9 mouse cellular contexts compared by ENCODE assay signal in genomic region chr9:51908838-51909237, GRCm38 (mm10). TPM values are rescaled to one million over a fixed set of nuclear protein-coding genes. Genes with fewer than 3 reads are reported as not detected.
DNase-seq lines count a peak whose midpoint lies in the region; ATAC-seq lines count a peak whose summit lies in the region.
"Had no signal": no experiment of that assay in that cellular context is flagged by ENCODE, and none has a peak within 500 bp of the region (broad histone marks: within the 10 kb centered on the region; RNA-seq: fewer than 3 reads in every experiment).

No protein-coding gene starts in this region.

- no peak overlapping the region for H3K4me3 ChIP-seq in intestine, embryonic 14.5 days (ENCODE audit: low read depth, low read length)
- no peak overlapping the region for H3K4me3 ChIP-seq in intestine, embryonic 16.5 days (ENCODE audit: low read length)
- H3K4me3 ChIP-seq in midbrain, embryonic 14.5 days (replicated peaks; ENCODE audit: low read depth, low read length), result no peak overlapping the region
- H3K4me3 ChIP-seq: stomach, embryonic 15.5 days had no signal

- H3K27me3 ChIP-seq in intestine, embryonic 14.5 days (replicated peaks; ENCODE audit: control insufficient read depth, insufficient read depth, low read length), result no peaks in the 10 kb centered on the region
- H3K27me3 ChIP-seq in intestine, embryonic 16.5 days (replicated peaks; ENCODE audit: control insufficient read depth, insufficient read depth, low read length), result no peaks in the 10 kb centered on the region
- H3K27me3 ChIP-seq in midbrain, embryonic 14.5 days (ENCODE audit: control insufficient read depth, insufficient read depth, low read length), result no peaks in the 10 kb centered on the region
- H3K27me3 ChIP-seq: stomach, embryonic 15.5 days had no signal

- H3K27ac ChIP-seq in intestine, embryonic 14.5 days (ENCODE audit: low read depth), result no peak overlapping the region
- no peak overlapping the region for H3K27ac ChIP-seq in intestine, embryonic 16.5 days (ENCODE audit: low read length)
- H3K27ac ChIP-seq in midbrain, embryonic 14.5 days (replicated peaks; ENCODE audit: low read depth, low read length), result no peak overlapping the region
- H3K27ac ChIP-seq: stomach, embryonic 15.5 days had no signal

- DNase-seq in intestine, embryonic 14.5 days (ENCODE audit: low spot score), result peak; percentile 89
- DNase-seq in cerebellum, postnatal 4 days (ENCODE audit: low spot score in 2 of 2), result peak; percentile 40 to 73
- DNase-seq in gastrocnemius, postnatal 10 days, result peak; percentile 68
- DNase-seq in kidney, adult 11 months, result peak; percentile 42
- peak; percentile 62 to 75 for DNase-seq in left cerebral cortex, postnatal 36 days (ENCODE audit: low spot score in 2 of 2)
- peak; percentile 91 for DNase-seq in midbrain, embryonic 14.5 days
- DNase-seq in spleen, postnatal 10 days (ENCODE audit: low spot score in 2 of 2), result peak; percentile 20 to 65

- no peak overlapping the region for H3K4me2 ChIP-seq in intestine, embryonic 14.5 days (ENCODE audit: low read length)
- no peak overlapping the region for H3K4me2 ChIP-seq in intestine, embryonic 16.5 days (ENCODE audit: low read depth, low read length)
- no peak overlapping the region for H3K4me2 ChIP-seq in midbrain, embryonic 14.5 days (ENCODE audit: low read length)
- H3K4me2 ChIP-seq: stomach, embryonic 15.5 days had no signal

- intact Hi-C loops in left cerebral cortex, postnatal 36 days (cut with DNase I), result loop anchor here (2.0 to 5.0 kb wide), 3 partner anchors 142 to 747 kb away; partner anchors contain the start of gene Arhgap20

- H3K9me3 ChIP-seq in intestine, embryonic 14.5 days (ENCODE audit: control insufficient read depth, low read length), result no peaks in the 10 kb centered on the region
- no peaks in the 10 kb centered on the region for H3K9me3 ChIP-seq in intestine, embryonic 16.5 days (ENCODE audit: control insufficient read depth, low read length)
- H3K9me3 ChIP-seq in midbrain, embryonic 14.5 days (ENCODE audit: control insufficient read depth, low read length), result no peaks in the 10 kb centered on the region
- H3K9me3 ChIP-seq: stomach, embryonic 15.5 days had no signal

- no peaks in the 10 kb centered on the region for H3K36me3 ChIP-seq in intestine, embryonic 14.5 days (ENCODE audit: control insufficient read depth, insufficient read depth, low read length)
- H3K36me3 ChIP-seq in intestine, embryonic 16.5 days (ENCODE audit: control insufficient read depth, insufficient read depth, low read length), result no peaks in the 10 kb centered on the region
- H3K36me3 ChIP-seq in midbrain, embryonic 14.5 days (ENCODE audit: control insufficient read depth, insufficient read depth, low read length), result no peaks in the 10 kb centered on the region
- H3K36me3 ChIP-seq: stomach, embryonic 15.5 days had no signal

- 0 out of 2 replicates have a peak, but pooled peaks have one; percentile 43 for ATAC-seq in intestine, embryonic 14.5 days (replicated peaks; ENCODE audit: low FRiP score, low TSS enrichment, low read depth)
- no peak; the same call in 1 of the 2 replicates for ATAC-seq in intestine, embryonic 16.5 days
- ATAC-seq in midbrain, embryonic 14.5 days (ENCODE audit: low FRiP score, low TSS enrichment), result peak; percentile 64; the same call in 1 of the 2 replicates

- WGBS in intestine, embryonic 14.5 days, result 9% methylated on average over 2 of the region's 2 CpGs
- WGBS in intestine, embryonic 16.5 days, result 4% methylated on average over 2 of the region's 2 CpGs
- 38% methylated on average over 2 of the region's 2 CpGs for WGBS in midbrain, embryonic 14.5 days

- H3K4me1 ChIP-seq in intestine, embryonic 14.5 days (replicated peaks; ENCODE audit: control insufficient read depth, insufficient read depth, low read length), result no peaks in the 10 kb centered on the region
- no peaks in the 10 kb centered on the region for H3K4me1 ChIP-seq in intestine, embryonic 16.5 days (ENCODE audit: control insufficient read depth, insufficient read depth, low read length)
- H3K4me1 ChIP-seq in midbrain, embryonic 14.5 days (ENCODE audit: control insufficient read depth, insufficient read depth, low read length), result no peaks in the 10 kb centered on the region
- H3K4me1 ChIP-seq: stomach, embryonic 15.5 days had no signal

- no peak overlapping the region for H3K9ac ChIP-seq in intestine, embryonic 14.5 days (ENCODE audit: low read length)
- no peak overlapping the region for H3K9ac ChIP-seq in intestine, embryonic 16.5 days (ENCODE audit: low read depth, low read length)
- H3K9ac ChIP-seq in midbrain, embryonic 14.5 days (replicated peaks; ENCODE audit: low read length), result no peak overlapping the region
- H3K9ac ChIP-seq: stomach, embryonic 15.5 days had no signal

RNA-seq across cellular contexts. Expression of gene Fdx1, which starts 54.5 kb away (rescaled TPM):
- polyA plus RNA-seq in intestine, embryonic 14.5 days (2014; fragmentation: Nextera tagmentation; extraction: Ambion mirVana), result 66.9 and 67.4 TPM in 2 replicates
- 81.3 and 85.7 TPM in 2 replicates for polyA plus RNA-seq in intestine, embryonic 16.5 days (2015; fragmentation: Nextera tagmentation; extraction: Ambion mirVana)
- 10 to 100 TPM; 36.9 to 43.0 TPM for total RNA-seq in gastrocnemius, postnatal 10 days (2021)
- total RNA-seq in left cerebral cortex, postnatal 36 days (2021), result 10 to 100 TPM; 19.8 to 19.9 TPM
- polyA plus RNA-seq in midbrain, embryonic 14.5 days (2014; fragmentation: Nextera tagmentation; extraction: Ambion mirVana), result 43.0 and 48.9 TPM in 2 replicates
